Comparison of ENCODE assay signal across 21 mouse cellular contexts in the genomic region with DNA sequence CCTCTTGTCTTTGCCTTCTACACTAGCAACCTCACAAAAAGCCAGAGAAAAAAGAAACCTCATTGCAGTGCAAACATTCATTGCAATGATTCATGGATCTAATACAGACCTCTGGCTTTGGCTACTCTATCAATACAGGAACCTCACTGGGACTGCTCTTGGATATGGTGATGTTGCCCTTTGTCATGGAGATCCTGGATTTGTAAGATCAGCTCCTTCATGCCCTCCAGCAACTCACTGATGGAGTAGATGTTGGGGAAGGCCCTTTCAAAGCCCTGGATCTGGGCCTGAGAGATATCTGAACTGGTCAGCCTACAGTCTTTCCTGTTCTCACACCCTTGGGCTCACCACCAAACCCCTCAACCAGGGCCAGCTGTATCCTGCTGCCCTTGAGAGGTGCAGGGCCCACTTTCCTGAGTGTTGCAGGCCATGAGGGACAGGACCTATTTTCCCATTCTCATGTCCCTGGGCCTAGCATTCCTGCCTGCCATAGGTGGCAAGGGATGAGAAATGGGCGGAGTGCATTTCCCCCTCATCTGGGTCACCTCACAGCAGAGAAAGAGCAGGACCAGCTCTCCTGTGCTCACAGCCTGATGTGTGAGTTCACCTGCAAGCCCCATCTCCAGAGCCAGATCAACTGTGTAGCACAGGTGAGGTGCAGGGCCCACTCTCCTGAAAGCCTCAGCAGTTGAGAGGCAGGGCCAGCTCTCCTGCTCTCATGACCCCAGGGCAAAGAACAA.
DNase-seq lines count a peak whose midpoint lies in the region; TF ChIP-seq lines count a peak whose summit lies in the region.
"Had no signal": no experiment of that assay in that cellular context is flagged by ENCODE, and none has a peak within 500 bp of the region (broad histone marks: within the 10 kb centered on the region; RNA-seq: fewer than 3 reads in every experiment).

No protein-coding gene starts in this region.

- no peaks in the 10 kb centered on the region for H3K36me3 ChIP-seq in heart, adult 2 months (ENCODE audit: control insufficient read depth, insufficient read depth, low read length)
- no peaks in the 10 kb centered on the region for H3K36me3 ChIP-seq in ES-E14 (ENCODE audit: control insufficient read depth, insufficient read depth, low read length, poor library complexity, severe bottlenecking)
- H3K36me3 ChIP-seq: embryonic facial prominence, embryonic 13.5 days; embryonic facial prominence, embryonic 15.5 days; forebrain, embryonic 10.5 days; forebrain, embryonic 12.5 days had no signal

- TF ChIP-seq CTCF in heart, adult 2 months (IDR thresholded peaks at IDR 0.05): no peak
- no peak for TF ChIP-seq CTCF in lung, adult 2 months (IDR thresholded peaks at IDR 0.05; ENCODE audit: insufficient read depth, low read length)

- TF ChIP-seq EP300 in heart, adult 2 months (IDR thresholded peaks at IDR 0.05; ENCODE audit: insufficient read depth, low read depth, low read length): no peak

- intact Hi-C loops in heart, adult 2 months (cut with DNase I): no loop called here

- no peak for TF ChIP-seq POLR2A in heart, adult 2 months (IDR thresholded peaks at IDR 0.05; ENCODE audit: insufficient read depth, low read depth, low read length)
- no peak for TF ChIP-seq POLR2A in lung, adult 2 months (IDR thresholded peaks at IDR 0.05; ENCODE audit: borderline replicate concordance, extremely low read depth, low read depth, low read length)

- H3K27me3 ChIP-seq in heart, adult 2 months (ENCODE audit: control insufficient read depth, insufficient read depth, low read length): no peaks in the 10 kb centered on the region
- H3K27me3 ChIP-seq: embryonic facial prominence, embryonic 13.5 days; embryonic facial prominence, embryonic 15.5 days; forebrain, embryonic 12.5 days had no signal

- H3K4me3 ChIP-seq in heart, adult 2 months: no peak overlapping the region
- no peak overlapping the region for H3K4me3 ChIP-seq in ES-E14 (ENCODE audit: insufficient read depth in 1 of 2, low read depth in 1 of 2, low read length in 2 of 2, poor library complexity in 1 of 2, severe bottlenecking in 1 of 2)
- no peak overlapping the region for H3K4me3 ChIP-seq in lung, adult 2 months (replicated peaks; ENCODE audit: extremely low read depth, low read depth, low read length)
- H3K4me3 ChIP-seq: embryonic facial prominence, embryonic 13.5 days; embryonic facial prominence, embryonic 15.5 days; erythroblast, embryonic 14.5 days; forebrain, embryonic 10.5 days; forebrain, embryonic 12.5 days had no signal

- WGBS in heart, adult 2 months: 92% methylated on average over 1 of the region's 1 CpGs
- 95% methylated on average over 1 of the region's 1 CpGs for whole genome bisulfite sequencing in lung, adult 2 months

- no peak overlapping the region for H3K9ac ChIP-seq in heart, adult 2 months (ENCODE audit: low read depth, low read length)
- H3K9ac ChIP-seq in ES-E14 (ENCODE audit: insufficient read depth, low read depth, low read length, poor library complexity, severe bottlenecking): no peak overlapping the region
- H3K9ac ChIP-seq: embryonic facial prominence, embryonic 13.5 days; embryonic facial prominence, embryonic 15.5 days; forebrain, embryonic 12.5 days had no signal

- H3K9me3 ChIP-seq in ES-E14 (ENCODE audit: control insufficient read depth, insufficient read depth, low read depth, low read length): no peaks in the 10 kb centered on the region
- H3K9me3 ChIP-seq: embryonic facial prominence, embryonic 13.5 days; embryonic facial prominence, embryonic 15.5 days; forebrain, embryonic 10.5 days; forebrain, embryonic 12.5 days had no signal

- no peak overlapping the region for H3K27ac ChIP-seq in heart, adult 2 months
- no peak overlapping the region for H3K27ac ChIP-seq in ES-E14 (ENCODE audit: insufficient read depth, low read depth, low read length, poor library complexity, severe bottlenecking)
- H3K27ac ChIP-seq: embryonic facial prominence, embryonic 13.5 days; embryonic facial prominence, embryonic 15.5 days; forebrain, embryonic 10.5 days; forebrain, embryonic 12.5 days had no signal

- peak; percentile 91 for DNase-seq in heart, adult 11 months
- DNase-seq in heart, adult 2 months: no peak
- DNase-seq in 416B (ENCODE audit: low read depth): peak; percentile 78
- DNase-seq in ES-E14 (ENCODE audit: low read depth, low spot score): peak; percentile 33
- peak; percentile 70 for DNase-seq in ZHBTc4 (ENCODE audit: low read depth, low spot score)
- no peak for DNase-seq in thymus, postnatal 0 days (ENCODE audit: low spot score)
- no peak for DNase-seq in lung, adult 2 months
- DNase-seq: adrenal gland, adult 2 months; adrenal gland, postnatal 10 days; adrenal gland, postnatal 25 days; cerebellum, adult 11-12 months; cerebellum, adult 2 months; cerebellum, adult 9-10 months; cerebellum, postnatal 14 days; cerebellum, postnatal 36 days; embryo, embryonic 11 days had no signal

- H3K4me1 ChIP-seq in heart, adult 2 months (ENCODE audit: control insufficient read depth, insufficient read depth, low read length): no peaks in the 10 kb centered on the region
- peaks cover 0 to 3% of the 10 kb centered on the region in 2 experiments; a peak in 1 of 4 replicates for H3K4me1 ChIP-seq in ES-E14 (ENCODE audit: control insufficient read depth in 2 of 2, insufficient read depth in 2 of 2, low read length in 2 of 2, poor library complexity in 1 of 2)
- no peaks in the 10 kb centered on the region for H3K4me1 ChIP-seq in lung, adult 2 months (ENCODE audit: control insufficient read depth, insufficient read depth, low read length)
- H3K4me1 ChIP-seq: embryonic facial prominence, embryonic 13.5 days; embryonic facial prominence, embryonic 15.5 days; forebrain, embryonic 10.5 days; forebrain, embryonic 12.5 days had no signal

- H3K79me2 ChIP-seq in heart, adult 2 months (replicated peaks; ENCODE audit: control insufficient read depth, insufficient read depth, low read length): no peaks in the 10 kb centered on the region

- in situ Hi-C loops in ES-E14 (cut with MboI; ENCODE audit: low sequenced_read_pairs in 2 of 2, unreplicated experiment in 2 of 2): no loop called here

TF ChIP-seq in ES-E14, 5 proteins besides CTCF, POLR2A, EP300 and RAD21:
- TF ChIP-seq CHD2 (IDR thresholded peaks at IDR 0.05; ENCODE audit: low read depth, low read length) (no peak), ZC3H11A (IDR thresholded peaks at IDR 0.05; ENCODE audit: borderline replicate concordance, low read depth, low read length) (no peak), MAFK (IDR thresholded peaks at IDR 0.05; ENCODE audit: insufficient read depth, low read depth, low read length) (no peak), HCFC1 (IDR thresholded peaks at IDR 0.05; ENCODE audit: borderline replicate concordance, insufficient read depth, low read length) (no peak), ZNF384 (IDR thresholded peaks at IDR 0.05; ENCODE audit: low read depth, low read length) (no peak)
TF ChIP-seq in ES-E14: peak in this region for 0.

Comparison
In these comparisons a context has a peak if more than half of its experiments do, and no peak if none do; other contexts are left out.
1. DNase-seq: peak in heart, adult 11 months (single experiment), 416B (single experiment), ES-E14 (single experiment) and ZHBTc4 (single experiment); none in heart, adult 2 months (0 of 2), thymus, postnatal 0 days (single experiment) and lung, adult 2 months (single experiment).